Mouse (Mus musculus): ENCODE measurements around the gene Cd302. TPM values are rescaled to one million over a fixed set of nuclear protein-coding genes. Genes with fewer than 3 reads are reported as not detected.

The Cd302 gene
- polyA plus RNA-seq, 1 experiment from 2014 or later, result 8.6 TPM

DNA sequence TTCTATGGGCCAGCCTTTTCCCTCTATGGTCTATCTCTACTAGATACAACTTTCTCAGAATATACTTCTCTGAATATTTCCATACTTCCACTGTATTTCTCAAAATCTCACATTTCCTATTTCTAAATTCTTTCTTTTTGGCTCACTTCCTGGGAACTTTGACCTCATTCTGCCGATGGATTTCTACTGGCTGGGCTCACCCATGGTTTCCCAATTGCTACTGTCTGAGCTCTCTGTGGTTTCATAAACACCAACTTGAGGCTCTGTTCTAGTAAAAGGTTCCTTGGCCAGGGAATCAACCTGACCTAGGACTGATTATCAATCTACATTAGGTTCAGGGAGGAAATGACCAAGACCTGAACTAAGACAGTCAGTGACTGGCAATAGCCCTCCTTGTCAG is 5.2 kb upstream of the Cd302 start:
- Histone ChIP-seq H3K4me3 (replicated peaks; ENCODE audit: low read length) (no peak overlapping the region), H3K36me3 (ENCODE audit: control insufficient read depth, insufficient read depth) (no peaks in the 10 kb centered on the region), H3K4me2 (ENCODE audit: low read length) (no peak overlapping the region), H3K27ac (ENCODE audit: low read length) (no peak overlapping the region), H3K9me3 (ENCODE audit: control insufficient read depth, low read length) (no peaks in the 10 kb centered on the region), H3K4me1 (replicated peaks; ENCODE audit: control insufficient read depth, insufficient read depth, low read length) (no peaks in the 10 kb centered on the region), H3K27me3 (replicated peaks; ENCODE audit: control insufficient read depth, insufficient read depth, low read length) (peaks cover 5% of the 10 kb centered on the region; the same call in 1 of the 2 replicates), H3K9ac (replicated peaks; ENCODE audit: low read depth, low read length) (no peak overlapping the region)
- ATAC-seq, result no peak
- WGBS, result 92% methylated on average over 1 of the region's 1 CpGs

DNA sequence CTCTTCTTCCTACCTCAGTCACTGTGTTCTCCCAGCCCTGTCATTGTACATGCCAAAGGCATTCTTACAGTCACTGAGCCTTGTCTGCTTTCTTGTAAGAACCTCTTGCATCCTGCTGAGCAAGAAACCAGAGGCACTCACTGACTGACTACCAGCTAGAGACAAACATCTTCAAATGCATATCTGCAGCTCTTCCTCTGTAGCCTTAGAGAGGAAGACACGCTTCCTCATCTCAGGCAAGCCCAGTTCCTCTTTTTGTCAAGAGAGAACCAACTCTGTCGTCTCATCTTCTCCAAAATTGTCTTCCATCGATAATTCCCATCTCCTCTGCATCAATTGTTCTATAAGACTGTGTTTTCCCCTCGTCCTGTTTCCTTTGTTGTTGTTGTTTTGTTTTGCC is 4.3 kb upstream of the Cd302 start:
- no peak for ATAC-seq
- no peak overlapping the region for H3K4me3 ChIP-seq (replicated peaks; ENCODE audit: low read length)
- no peak overlapping the region for H3K4me2 ChIP-seq (ENCODE audit: low read length)
- H3K9me3 ChIP-seq (ENCODE audit: control insufficient read depth, low read length), result no peaks in the 10 kb centered on the region
- no peak overlapping the region for H3K9ac ChIP-seq (replicated peaks; ENCODE audit: low read depth, low read length)
- H3K36me3 ChIP-seq (ENCODE audit: control insufficient read depth, insufficient read depth), result no peaks in the 10 kb centered on the region
- 84% methylated on average over 4 of the region's 4 CpGs for WGBS
- peaks cover 2% of the 10 kb centered on the region for H3K4me1 ChIP-seq (replicated peaks; ENCODE audit: control insufficient read depth, insufficient read depth, low read length)
- peaks cover 6% of the 10 kb centered on the region; the same call in 1 of the 2 replicates for H3K27me3 ChIP-seq (replicated peaks; ENCODE audit: control insufficient read depth, insufficient read depth, low read length)
- H3K27ac ChIP-seq (ENCODE audit: low read length), result no peak overlapping the region

DNA sequence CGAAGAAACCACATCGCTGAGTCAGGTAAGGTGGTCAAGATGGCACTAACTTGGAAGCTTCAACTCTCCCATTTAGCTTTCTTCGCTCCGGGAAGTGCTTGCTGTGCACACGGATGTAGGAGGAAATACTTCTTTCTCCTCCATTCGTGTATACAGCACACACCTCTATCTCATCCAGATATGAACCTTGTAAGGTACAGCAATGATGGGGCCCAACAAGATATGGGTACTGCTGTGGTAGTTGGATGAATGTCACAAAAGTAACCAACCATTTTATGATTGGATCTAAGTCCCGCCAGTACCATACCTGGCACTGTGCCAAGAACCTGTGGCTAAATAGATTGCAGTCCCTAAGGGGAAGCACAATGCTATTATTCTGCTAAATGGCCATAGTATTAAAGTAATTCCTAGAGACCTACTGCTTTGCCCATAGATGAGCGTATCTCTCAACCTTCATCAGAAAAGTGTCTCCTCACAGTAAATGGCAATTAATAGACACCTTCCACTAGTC is 874 bp upstream of the Cd302 start:
- Histone ChIP-seq H3K9ac (replicated peaks; ENCODE audit: low read depth, low read length) (no peak overlapping the region), H3K4me3 (replicated peaks; ENCODE audit: low read length) (no peak overlapping the region), H3K27me3 (replicated peaks; ENCODE audit: control insufficient read depth, insufficient read depth, low read length) (peaks cover 6% of the 10 kb centered on the region; the same call in 1 of the 2 replicates), H3K9me3 (ENCODE audit: control insufficient read depth, low read length) (no peaks in the 10 kb centered on the region), H3K27ac (ENCODE audit: low read length) (no peak overlapping the region), H3K4me2 (ENCODE audit: low read length) (no peak overlapping the region), H3K36me3 (ENCODE audit: control insufficient read depth, insufficient read depth) (no peaks in the 10 kb centered on the region), H3K4me1 (replicated peaks; ENCODE audit: control insufficient read depth, insufficient read depth, low read length) (peaks cover 9% of the 10 kb centered on the region)
- WGBS, result 82% methylated on average over 8 of the region's 8 CpGs
- ATAC-seq, result no peak

DNA sequence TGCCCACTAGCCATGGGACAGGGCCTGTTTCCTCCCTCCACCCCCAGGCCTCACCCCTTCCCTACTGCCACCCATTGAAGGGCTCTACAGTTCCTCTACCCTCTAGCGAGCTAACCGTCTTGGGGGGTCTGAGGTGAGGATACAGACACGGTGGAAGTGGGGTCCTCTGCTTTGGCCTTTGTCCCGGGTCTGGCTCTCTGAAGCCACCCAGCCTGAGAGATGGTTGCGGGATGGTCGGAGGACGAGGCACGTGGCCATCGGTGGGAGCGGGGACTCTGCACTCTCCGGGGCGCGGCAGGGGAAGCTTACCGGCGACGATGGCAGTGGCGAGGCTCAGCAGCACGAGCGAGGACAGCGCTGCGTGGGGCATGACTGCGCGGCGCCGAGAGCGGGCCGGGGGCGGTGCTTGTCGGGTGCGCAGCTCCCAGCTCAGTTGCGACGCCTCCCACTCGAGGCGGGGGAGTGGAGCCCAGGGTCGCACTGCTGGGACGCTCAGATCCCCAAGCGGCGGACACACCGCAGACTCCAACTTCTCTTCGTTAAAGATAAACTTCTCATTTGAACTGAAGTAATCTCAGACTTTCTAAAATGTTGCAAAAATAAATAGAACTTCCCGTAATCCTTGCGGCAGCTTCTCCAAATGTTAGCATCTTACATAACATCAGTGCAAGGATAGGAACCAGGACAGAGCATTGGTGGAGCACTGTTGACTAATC is 379 bp downstream of the Cd302 start:
- 1% methylated on average over 42 of the region's 42 CpGs for WGBS
- H3K27ac ChIP-seq (ENCODE audit: low read length), result no peak overlapping the region
- peak overlapping the region; percentile 35 for H3K4me3 ChIP-seq (replicated peaks; ENCODE audit: low read length)
- H3K36me3 ChIP-seq (ENCODE audit: control insufficient read depth, insufficient read depth), result no peaks in the 10 kb centered on the region
- peak; percentile 95 for ATAC-seq
- no peaks in the 10 kb centered on the region for H3K9me3 ChIP-seq (ENCODE audit: control insufficient read depth, low read length)
- peaks cover 9% of the 10 kb centered on the region for H3K4me1 ChIP-seq (replicated peaks; ENCODE audit: control insufficient read depth, insufficient read depth, low read length)
- peaks cover 6% of the 10 kb centered on the region; the same call in 1 of the 2 replicates for H3K27me3 ChIP-seq (replicated peaks; ENCODE audit: control insufficient read depth, insufficient read depth, low read length)
- H3K9ac ChIP-seq (replicated peaks; ENCODE audit: low read depth, low read length), result peak overlapping the region; percentile 27
- H3K4me2 ChIP-seq (ENCODE audit: low read length), result peak overlapping the region; percentile 70

DNA sequence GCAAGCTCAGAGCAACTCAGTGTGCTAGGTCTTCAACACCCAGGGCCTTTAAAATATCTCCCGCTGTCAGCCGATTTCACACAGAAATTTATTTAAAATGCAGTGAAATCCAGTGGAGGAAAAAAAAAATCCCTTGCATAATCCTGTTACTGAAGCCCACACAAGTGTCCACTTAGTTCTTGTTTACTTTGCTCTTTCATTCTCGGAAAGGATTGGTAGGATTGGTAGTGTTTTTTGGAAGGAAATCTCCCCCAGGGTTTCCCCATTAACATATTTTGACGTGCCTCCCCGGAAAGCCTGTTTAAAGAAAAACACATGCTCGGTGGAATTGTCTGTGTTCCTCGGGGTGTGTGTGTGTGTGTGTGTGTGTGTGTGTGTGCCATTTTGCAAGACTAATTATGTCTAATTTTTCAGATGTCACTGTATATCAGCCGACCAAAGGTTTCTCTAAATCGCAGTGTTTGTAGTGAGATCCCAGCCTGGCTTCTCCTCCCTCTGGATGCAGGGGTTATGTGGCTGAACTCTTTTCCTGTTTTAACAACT is 1.0 kb downstream of the Cd302 start:
- ATAC-seq, result peak; percentile 43
- Histone ChIP-seq H3K9ac (replicated peaks; ENCODE audit: low read depth, low read length) (peak overlapping the region; percentile 27; the same call in 1 of the 2 replicates), H3K9me3 (ENCODE audit: control insufficient read depth, low read length) (no peaks in the 10 kb centered on the region), H3K36me3 (ENCODE audit: control insufficient read depth, insufficient read depth) (no peaks in the 10 kb centered on the region), H3K4me1 (replicated peaks; ENCODE audit: control insufficient read depth, insufficient read depth, low read length) (peaks cover 9% of the 10 kb centered on the region), H3K4me2 (ENCODE audit: low read length) (peak overlapping the region; percentile 70), H3K27me3 (replicated peaks; ENCODE audit: control insufficient read depth, insufficient read depth, low read length) (peaks cover 6% of the 10 kb centered on the region; the same call in 1 of the 2 replicates), H3K4me3 (replicated peaks; ENCODE audit: low read length) (peak overlapping the region; percentile 35), H3K27ac (ENCODE audit: low read length) (no peak overlapping the region)
- 9% methylated on average over 9 of the region's 9 CpGs for WGBS

DNA sequence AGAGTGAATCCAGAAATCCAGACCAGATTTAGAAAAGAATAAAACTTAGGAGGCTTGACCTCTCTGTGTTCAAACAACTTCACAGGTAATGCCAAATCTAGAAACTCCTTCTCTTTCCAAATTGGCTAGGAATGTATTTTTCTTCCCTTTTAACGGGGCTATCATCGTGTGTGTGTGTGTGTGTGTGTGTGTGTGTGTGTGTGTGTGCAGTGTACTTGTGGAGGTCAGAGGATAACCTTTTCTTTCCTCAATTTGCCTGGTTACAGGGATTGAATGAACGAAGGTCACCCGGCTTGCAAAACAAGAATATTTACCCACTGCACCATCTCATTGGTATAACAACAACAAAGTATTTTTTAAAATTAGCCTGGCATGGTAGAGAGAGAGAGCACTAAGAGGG is 1.7 kb downstream of the Cd302 start:
- Histone ChIP-seq H3K36me3 (ENCODE audit: control insufficient read depth, insufficient read depth) (no peaks in the 10 kb centered on the region), H3K4me1 (replicated peaks; ENCODE audit: control insufficient read depth, insufficient read depth, low read length) (peaks cover 9% of the 10 kb centered on the region), H3K27ac (ENCODE audit: low read length) (no peak overlapping the region), H3K4me2 (ENCODE audit: low read length) (no peak overlapping the region), H3K4me3 (replicated peaks; ENCODE audit: low read length) (no peak overlapping the region), H3K9ac (replicated peaks; ENCODE audit: low read depth, low read length) (no peak overlapping the region), H3K9me3 (ENCODE audit: control insufficient read depth, low read length) (no peaks in the 10 kb centered on the region), H3K27me3 (replicated peaks; ENCODE audit: control insufficient read depth, insufficient read depth, low read length) (peaks cover 6% of the 10 kb centered on the region; the same call in 1 of the 2 replicates)
- 87% methylated on average over 4 of the region's 4 CpGs for WGBS
- no peak for ATAC-seq

DNA sequence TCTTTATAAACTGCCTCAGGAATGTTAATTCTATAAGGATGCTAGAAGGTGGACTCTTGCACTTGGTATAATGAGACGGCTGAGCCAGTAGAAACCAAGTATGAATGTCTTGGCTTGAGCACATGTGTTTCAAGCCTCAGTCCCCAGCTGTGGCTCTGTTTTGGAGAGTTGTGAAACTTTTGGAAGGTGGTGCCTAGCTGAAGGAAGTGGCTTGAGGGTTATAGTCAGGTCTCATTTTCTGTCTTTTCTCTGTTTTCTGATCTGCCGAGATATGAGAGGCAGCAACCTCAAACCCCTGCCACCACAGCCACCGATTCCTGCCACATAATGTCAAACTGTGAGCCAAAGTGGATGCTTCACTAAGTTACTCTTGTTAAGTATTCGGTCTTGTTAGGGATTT is 5.7 kb downstream of the Cd302 start:
- 93% methylated on average over 4 of the region's 4 CpGs for WGBS
- H3K4me3 ChIP-seq (replicated peaks; ENCODE audit: low read length), result no peak overlapping the region
- no peak for ATAC-seq
- no peaks in the 10 kb centered on the region for H3K27me3 ChIP-seq (replicated peaks; ENCODE audit: control insufficient read depth, insufficient read depth, low read length)
- H3K27ac ChIP-seq (ENCODE audit: low read length), result no peak overlapping the region
- H3K9ac ChIP-seq (replicated peaks; ENCODE audit: low read depth, low read length), result no peak overlapping the region
- H3K36me3 ChIP-seq (ENCODE audit: control insufficient read depth, insufficient read depth), result no peaks in the 10 kb centered on the region
- H3K4me1 ChIP-seq (replicated peaks; ENCODE audit: control insufficient read depth, insufficient read depth, low read length), result peaks cover 7% of the 10 kb centered on the region
- H3K9me3 ChIP-seq (ENCODE audit: control insufficient read depth, low read length), result no peaks in the 10 kb centered on the region
- H3K4me2 ChIP-seq (ENCODE audit: low read length), result no peak overlapping the region

DNA sequence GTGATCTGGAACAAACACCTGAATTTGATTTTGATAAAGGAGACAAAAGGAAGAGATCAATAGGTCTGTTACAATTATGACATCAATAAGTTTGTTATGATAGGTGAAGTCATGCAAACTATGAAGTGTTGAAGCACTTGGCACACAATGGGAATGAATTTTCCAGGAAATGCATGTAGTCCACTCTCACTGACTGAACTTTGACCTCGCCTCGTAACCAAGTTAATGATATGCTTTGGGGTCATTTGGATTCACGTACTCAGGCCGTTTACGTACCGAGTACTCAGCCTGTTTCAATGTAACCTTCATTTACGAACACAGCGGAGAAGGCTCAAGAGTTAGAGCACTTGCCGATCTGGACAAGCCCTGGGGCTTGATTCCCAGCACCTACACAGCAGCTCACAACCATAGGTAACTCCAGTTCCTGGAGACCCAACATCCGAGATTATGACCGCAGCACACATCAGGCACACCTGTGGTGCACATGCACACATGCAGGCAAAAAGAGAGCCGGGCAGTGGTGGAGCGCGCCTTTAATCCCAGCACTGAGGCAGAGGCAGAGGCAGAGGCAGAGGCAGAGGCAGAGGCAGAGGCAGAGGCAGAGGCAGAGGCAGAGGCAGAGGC is 14.3 kb downstream of the Cd302 start:
- WGBS, result 95% methylated on average over 14 of the region's 14 CpGs
- Histone ChIP-seq H3K4me2 (ENCODE audit: low read length) (no peak overlapping the region), H3K4me3 (replicated peaks; ENCODE audit: low read length) (no peak overlapping the region), H3K9ac (replicated peaks; ENCODE audit: low read depth, low read length) (no peak overlapping the region), H3K27ac (ENCODE audit: low read length) (no peak overlapping the region), H3K36me3 (ENCODE audit: control insufficient read depth, insufficient read depth) (no peaks in the 10 kb centered on the region), H3K27me3 (replicated peaks; ENCODE audit: control insufficient read depth, insufficient read depth, low read length) (no peaks in the 10 kb centered on the region), H3K4me1 (replicated peaks; ENCODE audit: control insufficient read depth, insufficient read depth, low read length) (no peaks in the 10 kb centered on the region), H3K9me3 (ENCODE audit: control insufficient read depth, low read length) (no peaks in the 10 kb centered on the region)
- ATAC-seq, result no peak

DNA sequence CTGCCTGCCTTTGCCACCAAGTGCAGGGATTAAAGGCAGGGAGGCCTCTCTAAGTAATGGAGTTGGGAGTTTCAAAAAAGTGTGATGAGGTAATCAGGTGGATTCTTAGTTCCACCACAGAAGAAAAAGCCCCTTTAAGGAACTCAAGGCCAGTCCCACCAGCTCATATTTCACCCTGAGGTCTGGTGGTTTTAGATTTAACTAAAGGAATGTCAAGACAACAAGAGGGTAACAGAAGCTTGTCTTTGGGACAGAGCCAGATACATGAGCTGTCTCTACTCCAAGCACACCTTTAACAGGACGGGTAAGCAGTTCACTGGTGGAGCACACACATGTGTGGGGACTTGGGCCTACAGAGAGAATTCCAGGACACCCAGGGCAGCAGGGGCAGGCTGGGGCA is 16.7 kb downstream of the Cd302 start:
- H3K36me3 ChIP-seq (ENCODE audit: control insufficient read depth, insufficient read depth), result no peaks in the 10 kb centered on the region
- H3K4me3 ChIP-seq (replicated peaks; ENCODE audit: low read length), result no peak overlapping the region
- ATAC-seq, result no peak
- WGBS, result 68% methylated on average over 1 of the region's 1 CpGs
- H3K4me1 ChIP-seq (replicated peaks; ENCODE audit: control insufficient read depth, insufficient read depth, low read length), result no peaks in the 10 kb centered on the region
- no peaks in the 10 kb centered on the region for H3K27me3 ChIP-seq (replicated peaks; ENCODE audit: control insufficient read depth, insufficient read depth, low read length)
- H3K9ac ChIP-seq (replicated peaks; ENCODE audit: low read depth, low read length), result no peak overlapping the region
- no peak overlapping the region for H3K27ac ChIP-seq (ENCODE audit: low read length)
- no peaks in the 10 kb centered on the region for H3K9me3 ChIP-seq (ENCODE audit: control insufficient read depth, low read length)
- H3K4me2 ChIP-seq (ENCODE audit: low read length), result no peak overlapping the region

All from forebrain, embryonic 16.5 days (tissue).